Mouse (Mus musculus) lung, postnatal 0 days (tissue): Measurements from ENCODE around the gene Olfr959. TPM values are rescaled to one million over a fixed set of nuclear protein-coding genes. Genes with fewer than 3 reads are reported as not detected.
A peak's percentile ranks its signal among the peaks of the same experiment; 100 is the strongest.

Experiments
- ATAC-seq: fragments of 200-750 bp; cut with Nextera tagmentation; 2 replicates; pipeline ENCODE4 v1.8.0; 2017; ENCODE audit warnings: moderate library complexity
- DNase-seq: peaks from one replicate; pipeline ENCODE4 v3.0.0-alpha.2; 2016; ENCODE audit warnings: low spot score
- H3K27ac ChIP-seq: fragments of 300-500 bp; sonication (generic); 2 replicates; pipeline ENCODE4 v1.5.1; 2014; ENCODE audit warnings: antibody characterized with exemption, mild to moderate bottlenecking, low read length, mixed read lengths
- H3K27me3 ChIP-seq: fragments of 300-500 bp; sonication (generic); replicated peaks from 2 replicates; pipeline ENCODE4 v1.6.1; 2014; ENCODE audit warnings: low read length, mixed read lengths; ENCODE audit not compliant: insufficient read depth
- H3K36me3 ChIP-seq: fragments of 300-500 bp; sonication (generic); 2 replicates; pipeline ENCODE4 v1.6.1; 2014; ENCODE audit warnings: low read length, mixed read lengths; ENCODE audit not compliant: insufficient read depth
- H3K4me1 ChIP-seq: fragments of 300-500 bp; sonication (generic); 2 replicates; pipeline ENCODE4 v1.6.1; 2014; ENCODE audit warnings: antibody characterized with exemption, low read depth, low read length, mixed read lengths; ENCODE audit not compliant: insufficient read depth
- H3K4me2 ChIP-seq: fragments of 300-500 bp; sonication (generic); replicated peaks from 2 replicates; pipeline ENCODE4 v1.6.1; 2014; ENCODE audit warnings: low read depth, mild to moderate bottlenecking, low read length, moderate library complexity, mixed read lengths
- H3K4me3 ChIP-seq: fragments of 300-500 bp; sonication (generic); 2 replicates; pipeline ENCODE4 v1.5.1; 2014; ENCODE audit warnings: low read depth, low read length
- H3K9ac ChIP-seq: fragments of 300-500 bp; sonication (generic); replicated peaks from 2 replicates; pipeline ENCODE4 v1.6.1; 2014; ENCODE audit warnings: low read depth, mild to moderate bottlenecking
- H3K9me3 ChIP-seq: fragments of 300-500 bp; sonication (generic); 2 replicates; pipeline ENCODE4 v1.6.1; 2016; ENCODE audit warnings: low read length, mixed read lengths
- CTCF ChIP-seq: IDR thresholded peaks from 2 replicates; pipeline ENCODE4 v1.5.1; 2016; ENCODE audit warnings: antibody characterized with exemption, mild to moderate bottlenecking
- EP300 ChIP-seq: IDR thresholded peaks from 2 replicates; pipeline ENCODE4 v1.6.1; 2016; ENCODE audit warnings: antibody characterized with exemption, mild to moderate bottlenecking, control low read depth
- WGBS: fragments of 180-500 bp; shearing (Covaris S2); extraction: QIAGEN DNeasy Blood & Tissue Kit; methylation state at CpG from one replicate; pipeline ENCODE4 v1.1.7; 2014; 5-methylcytosine and 5-hydroxymethylcytosine counted together
- polyA plus RNA-seq: library from polyadenylated mRNA; unstranded; fragments of >200 nt; fragmentation: Nextera tagmentation; extraction: Ambion mirVana; gene quantifications from 2 replicates; pipeline ENCODE4 v1.2.1, GENCODE M21; 2015

Gene Olfr959
- polyA plus RNA-seq, 1 experiment from 2014 or later, result not detected

DNA sequence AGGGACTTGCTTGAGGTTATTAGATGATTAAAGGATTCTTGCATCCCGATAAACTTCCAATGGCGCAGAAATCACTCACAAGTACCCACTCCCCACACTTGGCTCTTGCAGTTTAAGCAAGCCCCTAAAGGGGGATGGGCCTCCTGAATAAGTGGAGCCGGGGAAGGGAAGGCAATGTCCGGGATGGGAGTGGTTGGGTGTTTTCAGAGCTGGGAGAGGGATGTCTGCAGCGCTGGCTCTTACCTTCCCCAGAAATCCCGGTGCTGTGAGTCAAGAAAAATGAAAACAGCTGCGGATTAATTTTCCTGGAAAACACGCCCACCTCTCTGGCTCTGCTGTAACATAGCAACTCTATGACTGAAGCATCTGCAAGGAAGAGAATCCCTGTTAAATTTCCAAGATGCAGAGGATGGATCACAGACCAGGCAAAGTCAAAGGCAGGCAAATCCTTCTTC, 28.7 kb upstream of the Olfr959 start, which contains the start of gene AW551984:
Gene AW551984 (minus strand): TSS at position 405 of the 455 bp plus-strand sequence.
- H3K27me3 ChIP-seq, result no peaks in the 10 kb centered on the region
- no peaks in the 10 kb centered on the region for H3K9me3 ChIP-seq
- H3K4me3 ChIP-seq, result peak within 1 kb of the TSS; percentile 20; the same call in 1 of the 2 replicates
- ATAC-seq (no peak), DNase-seq (no peak)
- H3K4me1 ChIP-seq, result 0 out of 2 replicates have a peak, but pooled peaks cover 5% of the 10 kb centered on the region
- no peaks in the 10 kb centered on the region for H3K36me3 ChIP-seq
- TF ChIP-seq CTCF (no peak), EP300 (no peak)
- WGBS, result 3% methylated on average over 8 of the region's 8 CpGs
- peak within 1 kb of the TSS; percentile 48 for H3K4me2 ChIP-seq
- no peak within 1 kb of the TSS for H3K27ac ChIP-seq
- no peak within 1 kb of the TSS for H3K9ac ChIP-seq

DNA sequence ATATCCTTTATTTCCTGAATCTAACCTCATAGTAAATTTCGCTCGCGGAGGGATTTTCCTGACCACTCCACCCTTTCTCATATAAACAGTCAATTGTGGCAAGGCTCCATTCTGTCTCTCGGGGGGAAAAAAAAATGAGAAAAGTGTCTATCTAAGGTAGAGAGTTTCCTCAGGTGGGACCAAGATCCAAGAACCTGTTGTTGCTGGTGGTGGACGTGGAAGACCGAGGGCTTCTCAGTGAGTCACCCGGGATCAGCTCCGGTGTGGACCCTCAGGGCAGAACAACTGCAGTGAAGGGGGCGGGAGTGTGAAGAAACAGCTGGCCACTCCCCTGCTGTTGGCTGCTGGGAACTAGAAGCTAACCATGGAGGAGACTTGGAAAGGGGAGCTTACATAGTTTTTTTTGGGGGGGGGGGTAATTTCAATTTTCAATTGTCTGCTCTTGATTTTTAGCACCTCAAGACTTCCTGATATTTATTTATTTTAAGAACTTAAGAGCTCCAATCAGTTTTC, 28.0 kb upstream of the Olfr959 start:
- WGBS, result under 1% methylated on average over 9 of the region's 9 CpGs
- DNase-seq (peak; percentile 32), ATAC-seq (no peak; the same call in 1 of the 2 replicates)
- no peak overlapping the region for H3K9ac ChIP-seq
- 0 out of 2 replicates have a peak, but pooled peaks cover 5% of the 10 kb centered on the region for H3K4me1 ChIP-seq
- no peaks in the 10 kb centered on the region for H3K27me3 ChIP-seq
- peak overlapping the region; percentile 48 for H3K4me2 ChIP-seq
- H3K27ac ChIP-seq, result no peak overlapping the region
- TF ChIP-seq EP300 (no peak), CTCF (no peak)
- no peaks in the 10 kb centered on the region for H3K9me3 ChIP-seq
- peak overlapping the region; percentile 3; the same call in 1 of the 2 replicates for H3K4me3 ChIP-seq
- H3K36me3 ChIP-seq, result no peaks in the 10 kb centered on the region

DNA sequence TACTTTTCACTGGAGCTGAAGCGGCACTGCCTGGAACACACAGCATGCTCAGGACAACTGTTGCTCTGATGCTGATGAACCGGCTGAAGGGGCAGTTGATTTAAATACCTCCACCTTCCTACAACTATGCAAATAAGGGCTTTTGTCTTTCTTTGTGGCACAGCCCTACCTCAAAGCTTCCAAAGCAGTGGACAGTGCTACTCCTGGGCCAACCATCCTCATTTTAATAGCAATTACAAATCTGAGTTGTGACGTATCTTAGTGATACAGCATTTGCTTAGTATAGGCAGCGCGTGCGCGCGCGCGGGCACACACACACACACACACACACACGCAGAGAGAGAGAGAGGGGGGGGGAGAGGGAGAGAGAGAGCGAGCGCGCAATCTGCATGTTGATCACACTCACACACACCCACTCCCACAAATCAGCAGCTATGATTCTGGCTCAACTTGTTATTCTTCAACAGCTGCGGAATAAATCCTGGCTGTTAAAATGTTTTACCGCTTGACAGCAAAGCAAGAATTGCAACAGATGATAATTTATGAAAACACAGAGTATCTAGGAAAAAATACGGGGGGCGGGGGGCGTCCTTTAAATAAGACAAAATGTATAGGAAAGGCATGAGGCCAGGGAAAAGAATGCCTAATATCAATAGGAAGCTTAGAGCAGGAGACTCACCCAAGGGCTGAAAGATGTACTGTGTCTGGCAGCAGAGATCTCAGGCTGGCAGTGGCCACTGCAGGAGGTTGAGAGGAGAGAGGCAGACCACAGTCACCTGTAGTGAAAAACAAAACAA, 27.4 kb upstream of the Olfr959 start:
- H3K9me3 ChIP-seq, result no peaks in the 10 kb centered on the region
- 1% methylated on average over 18 of the region's 19 CpGs for WGBS
- H3K4me1 ChIP-seq, result 0 out of 2 replicates have a peak, but pooled peaks cover 5% of the 10 kb centered on the region
- H3K36me3 ChIP-seq, result no peaks in the 10 kb centered on the region
- H3K9ac ChIP-seq, result no peak overlapping the region
- DNase-seq (peak; percentile 7), ATAC-seq (no peak)
- no peaks in the 10 kb centered on the region for H3K27me3 ChIP-seq
- peak overlapping the region; percentile 48 for H3K4me2 ChIP-seq
- H3K4me3 ChIP-seq, result peak overlapping the region; percentile 3; the same call in 1 of the 2 replicates
- TF ChIP-seq CTCF, result no peak
- TF ChIP-seq EP300, result no peak
- H3K27ac ChIP-seq, result no peak overlapping the region

DNA sequence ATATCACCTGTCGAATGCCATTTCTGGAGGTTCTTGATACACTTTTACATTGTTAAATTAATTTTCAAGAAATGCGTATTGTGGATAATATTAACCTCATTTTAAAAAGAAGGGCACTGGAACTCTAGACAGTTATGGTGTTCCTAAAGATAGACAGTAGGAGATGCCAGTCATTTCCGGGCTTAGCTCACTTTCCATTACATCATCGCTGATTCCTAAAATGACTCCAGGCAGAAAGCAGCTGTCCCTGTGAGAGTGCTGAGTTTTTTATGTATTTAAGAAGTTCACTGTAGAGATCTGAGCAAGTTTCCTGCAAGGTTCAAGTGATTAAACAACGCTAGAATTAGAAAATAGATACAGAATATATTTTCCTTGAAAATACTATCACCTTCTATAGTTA, 1.7 kb upstream of the Olfr959 start:
- no peak for TF ChIP-seq EP300
- no peak for TF ChIP-seq CTCF
- ATAC-seq (no peak), DNase-seq (no peak)
- Histone ChIP-seq H3K36me3 (no peaks in the 10 kb centered on the region), H3K27me3 (no peaks in the 10 kb centered on the region), H3K9me3 (no peaks in the 10 kb centered on the region), H3K27ac (no peak overlapping the region), H3K4me1 (no peaks in the 10 kb centered on the region), H3K9ac (no peak overlapping the region), H3K4me3 (no peak overlapping the region), H3K4me2 (no peak overlapping the region)
- WGBS, result 79% methylated on average over 5 of the region's 5 CpGs

DNA sequence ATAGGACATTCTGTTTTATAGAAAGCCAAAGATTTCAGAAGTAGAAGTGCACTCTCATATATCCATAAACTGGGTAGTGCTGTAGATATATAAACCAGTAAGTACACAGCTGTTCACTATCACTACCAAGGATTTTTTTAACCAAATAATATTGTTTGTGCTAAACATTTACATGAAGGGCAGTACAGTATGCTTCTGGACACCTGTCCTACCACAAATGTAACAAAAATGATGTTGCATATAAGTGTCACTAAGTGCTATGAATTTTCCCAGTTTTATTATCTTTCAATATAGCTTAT, 17.1 kb downstream of the Olfr959 start:
- no peaks in the 10 kb centered on the region for H3K4me1 ChIP-seq
- no peak overlapping the region for H3K27ac ChIP-seq
- H3K4me2 ChIP-seq, result no peak overlapping the region
- H3K9me3 ChIP-seq, result no peaks in the 10 kb centered on the region
- H3K36me3 ChIP-seq, result no peaks in the 10 kb centered on the region
- H3K4me3 ChIP-seq, result no peak overlapping the region
- no peak overlapping the region for H3K9ac ChIP-seq
- no peak for DNase-seq
- TF ChIP-seq EP300, result no peak
- TF ChIP-seq CTCF, result no peak
- no peak for ATAC-seq
- no peaks in the 10 kb centered on the region for H3K27me3 ChIP-seq

DNA sequence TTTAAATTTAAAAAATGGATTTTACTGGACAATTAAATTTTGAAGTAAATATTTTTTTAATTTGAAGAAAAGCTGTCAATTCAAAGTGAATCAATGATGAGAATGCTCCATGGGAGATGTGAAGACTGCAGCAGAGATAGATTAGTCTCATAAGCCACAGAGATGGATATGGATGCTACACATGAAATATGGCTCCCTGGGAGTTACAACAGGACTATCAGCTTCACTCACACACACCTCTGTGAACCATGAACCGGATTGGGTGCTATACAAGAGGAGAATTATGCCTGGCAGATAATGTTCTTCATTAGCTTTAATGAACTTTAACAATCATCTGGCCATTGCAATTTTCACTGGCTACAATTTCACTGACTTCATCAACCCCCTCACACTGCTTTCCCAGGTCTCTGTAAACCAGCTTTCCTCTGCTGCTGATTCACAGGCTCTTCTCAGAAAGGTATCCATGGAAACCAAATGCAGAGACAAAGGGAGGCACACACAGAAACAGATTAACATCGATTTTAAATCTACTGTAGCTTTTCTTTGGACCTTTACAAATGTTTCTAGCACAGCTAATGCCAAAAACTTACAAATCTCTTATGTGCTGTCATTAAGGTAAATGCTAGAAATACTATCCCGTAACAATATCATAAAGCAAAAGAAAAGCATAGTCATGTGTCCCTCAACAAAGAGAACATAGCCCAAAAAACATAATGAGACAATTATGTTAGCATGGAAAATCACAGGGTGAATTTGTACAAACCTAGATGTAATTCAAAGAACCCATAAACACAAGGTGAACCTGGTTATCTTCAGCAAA, 17.6 kb downstream of the Olfr959 start:
- ATAC-seq, result no peak
- Histone ChIP-seq H3K36me3 (no peaks in the 10 kb centered on the region), H3K4me3 (no peak overlapping the region), H3K9ac (no peak overlapping the region), H3K4me1 (no peaks in the 10 kb centered on the region), H3K4me2 (no peak overlapping the region), H3K27me3 (no peaks in the 10 kb centered on the region), H3K27ac (no peak overlapping the region), H3K9me3 (no peaks in the 10 kb centered on the region)
- no peak for DNase-seq
- WGBS, result 54% methylated on average over 3 of the region's 3 CpGs
- TF ChIP-seq CTCF (no peak), EP300 (no peak)
